Mouse (Mus musculus): ENCODE results near the gene C2. TPM values are rescaled to one million over a fixed set of nuclear protein-coding genes. Genes with fewer than 3 reads are reported as not detected.
"Not testable (repeated sequence)": the region's sequence is repeated elsewhere in the genome, so short reads cannot be mapped to it uniquely, and the experiment has no call there.

C2 gene
- polyA plus RNA-seq, 1 experiment = 10.8 TPM

DNA sequence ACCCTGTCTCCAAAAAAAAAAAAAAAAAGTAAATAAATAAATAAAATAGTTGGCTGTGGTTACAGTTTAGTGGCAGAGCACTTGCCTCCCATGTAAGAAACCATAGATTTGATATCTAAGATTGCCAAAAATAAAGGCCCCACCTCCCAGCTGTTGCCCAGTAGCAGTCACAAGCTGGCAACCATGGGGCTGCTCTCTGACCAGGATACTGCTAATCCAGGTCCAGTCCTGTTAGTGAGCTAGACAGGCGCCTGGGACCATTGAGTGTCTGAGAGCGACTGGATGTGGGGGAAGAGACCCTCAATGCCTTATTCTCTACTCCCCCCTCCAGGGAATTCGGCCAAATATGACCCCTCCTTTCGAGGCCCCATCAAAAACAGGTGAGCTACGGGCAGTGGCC, 18.3 kb upstream of the C2 start:
- Histone ChIP-seq H3K36me3 (ENCODE audit: control insufficient read depth, insufficient read depth, low read length, poor library complexity, severe bottlenecking) (peaks cover 11% of the 10 kb centered on the region; the same call in 1 of the 2 replicates), H3K9me3 (replicated peaks; ENCODE audit: control insufficient read depth, insufficient read depth, low read length, poor library complexity, severe bottlenecking) (no peaks in the 10 kb centered on the region), H3K27me3 (ENCODE audit: control insufficient read depth, insufficient read depth, low read length, poor library complexity, severe bottlenecking) (no peaks in the 10 kb centered on the region), H3K4me1 (ENCODE audit: control insufficient read depth, insufficient read depth, low read length) (peaks cover 2% of the 10 kb centered on the region), H3K9ac (ENCODE audit: low read depth, poor library complexity, severe bottlenecking) (no peak overlapping the region), H3K4me3 (ENCODE audit: low read depth, low read length) (no peak overlapping the region), H3K27ac (ENCODE audit: insufficient read depth, low read length) (no peak overlapping the region)
- TF ChIP-seq CTCF (IDR thresholded peaks at IDR 0.05; ENCODE audit: low read depth, low read length) (no peak), POLR2A (IDR thresholded peaks at IDR 0.05; ENCODE audit: insufficient read depth, low read length) (no peak), EP300 (IDR thresholded peaks at IDR 0.05; ENCODE audit: insufficient read depth, low read depth, low read length) (no peak)

DNA sequence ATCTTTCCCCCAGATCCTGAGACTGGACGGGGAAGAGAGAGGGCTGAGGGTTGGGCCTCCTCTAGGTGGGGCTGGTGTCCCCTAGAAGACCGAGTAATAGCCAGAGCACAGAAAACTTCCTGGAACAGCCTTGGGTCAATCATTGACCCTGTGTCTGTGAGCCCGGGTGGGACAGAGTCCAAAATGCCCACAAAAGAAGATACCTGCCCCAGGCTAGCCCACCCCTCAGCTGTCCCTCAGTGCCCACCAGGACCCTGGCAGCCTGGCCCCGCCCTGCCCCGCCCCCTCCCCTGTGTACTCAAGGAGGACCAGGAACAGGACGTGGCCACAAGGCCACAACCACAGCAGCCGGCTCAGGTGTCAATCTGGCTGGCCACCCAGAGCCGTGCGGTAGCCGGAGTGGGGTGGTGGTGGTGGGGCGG, 17.4 kb upstream of the C2 start:
- H3K9ac ChIP-seq (ENCODE audit: low read depth, poor library complexity, severe bottlenecking) = peak overlapping the region; percentile 22; the same call in 1 of the 2 replicates

DNA sequence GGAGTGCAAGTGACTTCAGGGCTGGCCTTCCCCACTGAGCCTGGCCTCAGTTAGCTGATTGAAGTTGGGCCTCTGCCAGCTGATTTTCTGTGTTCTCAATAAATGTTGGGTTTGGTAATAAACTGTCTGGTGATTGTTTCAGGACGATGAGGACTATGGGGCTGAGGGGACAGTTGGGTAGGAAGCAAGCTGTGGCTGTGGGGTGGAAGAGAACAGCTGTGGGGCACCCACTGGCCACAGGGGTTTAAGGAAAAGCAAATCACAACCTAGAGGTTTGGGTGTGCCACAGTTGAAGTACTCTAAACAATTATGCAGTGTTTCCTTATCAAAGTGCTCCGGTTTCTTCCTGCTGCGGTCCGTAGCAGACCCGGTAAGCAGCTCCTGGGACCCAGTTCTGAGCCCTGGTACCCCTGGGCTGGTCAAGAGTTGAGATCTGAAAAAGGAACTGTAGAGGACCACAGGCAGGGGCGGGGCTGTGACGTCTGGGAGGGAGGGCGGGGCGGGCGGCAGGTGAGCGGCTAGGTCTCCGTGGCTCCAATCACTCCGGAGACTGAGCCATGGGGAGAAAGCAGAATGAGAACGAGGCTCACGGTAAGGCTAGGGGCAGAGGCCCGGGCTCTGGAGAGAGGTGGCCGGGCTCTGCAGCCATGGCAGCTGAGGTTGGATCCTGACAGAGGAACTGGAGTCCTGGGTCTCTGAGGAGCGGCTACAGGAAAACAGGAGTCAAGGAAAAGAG, 16.0 kb upstream of the C2 start, which contains the start of gene Slc44a4:
Gene Slc44a4 (plus strand): TSS at position 537 of the 736 bp plus-strand sequence.
- H3K4me3 ChIP-seq (ENCODE audit: low read depth, low read length) = peak within 1 kb of the TSS; percentile 26
- TF ChIP-seq CTCF (IDR thresholded peaks at IDR 0.05; ENCODE audit: low read depth, low read length) = no peak
- TF ChIP-seq EP300 (IDR thresholded peaks at IDR 0.05; ENCODE audit: insufficient read depth, low read depth, low read length) = no peak
- TF ChIP-seq POLR2A (IDR thresholded peaks at IDR 0.05; ENCODE audit: insufficient read depth, low read length) = no peak
- H3K9ac ChIP-seq (ENCODE audit: low read depth, poor library complexity, severe bottlenecking) = peak within 1 kb of the TSS; percentile 22; the same call in 1 of the 2 replicates
- peaks cover 11% of the 10 kb centered on the region; the same call in 1 of the 2 replicates for H3K36me3 ChIP-seq (ENCODE audit: control insufficient read depth, insufficient read depth, low read length, poor library complexity, severe bottlenecking)
- peaks cover 2% of the 10 kb centered on the region for H3K4me1 ChIP-seq (ENCODE audit: control insufficient read depth, insufficient read depth, low read length)
- H3K9me3 ChIP-seq (replicated peaks; ENCODE audit: control insufficient read depth, insufficient read depth, low read length, poor library complexity, severe bottlenecking) = no peaks in the 10 kb centered on the region
- H3K27ac ChIP-seq (ENCODE audit: insufficient read depth, low read length) = no peak within 1 kb of the TSS
- H3K27me3 ChIP-seq (ENCODE audit: control insufficient read depth, insufficient read depth, low read length, poor library complexity, severe bottlenecking) = no peaks in the 10 kb centered on the region

More for the DNA sequence above, 17.4 kb upstream of the C2 start:
- Histone ChIP-seq H3K36me3 (ENCODE audit: control insufficient read depth, insufficient read depth, low read length, poor library complexity, severe bottlenecking) (peaks cover 11% of the 10 kb centered on the region; the same call in 1 of the 2 replicates), H3K27ac (ENCODE audit: insufficient read depth, low read length) (no peak overlapping the region), H3K4me1 (ENCODE audit: control insufficient read depth, insufficient read depth, low read length) (peaks cover 2% of the 10 kb centered on the region), H3K4me3 (ENCODE audit: low read depth, low read length) (0 out of 2 replicates have a peak overlapping the region, but pooled peaks have one; percentile 12), H3K9me3 (replicated peaks; ENCODE audit: control insufficient read depth, insufficient read depth, low read length, poor library complexity, severe bottlenecking) (no peaks in the 10 kb centered on the region), H3K27me3 (ENCODE audit: control insufficient read depth, insufficient read depth, low read length, poor library complexity, severe bottlenecking) (no peaks in the 10 kb centered on the region)
- TF ChIP-seq EP300 (IDR thresholded peaks at IDR 0.05; ENCODE audit: insufficient read depth, low read depth, low read length) (no peak), CTCF (IDR thresholded peaks at IDR 0.05; ENCODE audit: low read depth, low read length) (peak; percentile 42)

DNA sequence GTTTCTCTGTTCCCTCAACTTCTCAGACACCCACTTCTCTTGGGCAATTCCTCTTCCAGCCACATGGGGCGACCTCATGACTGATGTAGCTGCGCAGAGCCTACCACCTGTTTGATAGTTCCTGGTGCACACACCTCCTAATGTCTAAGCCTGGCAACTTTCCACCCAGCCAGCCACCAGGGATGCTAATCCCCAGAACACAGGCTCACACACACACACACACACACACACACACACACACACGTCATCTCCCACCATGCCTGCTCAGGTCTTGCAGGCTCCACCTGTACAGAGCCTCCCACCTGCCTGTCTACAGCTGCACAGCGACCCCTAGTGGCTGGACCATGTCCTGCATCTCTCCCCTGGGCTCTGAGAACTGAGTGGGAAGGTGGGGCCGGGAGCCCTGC, 13.9 kb upstream of the C2 start:
- H3K27me3 ChIP-seq (ENCODE audit: control insufficient read depth, insufficient read depth, low read length, poor library complexity, severe bottlenecking) = no peaks in the 10 kb centered on the region
- peaks cover 2% of the 10 kb centered on the region for H3K4me1 ChIP-seq (ENCODE audit: control insufficient read depth, insufficient read depth, low read length)
- no peaks in the 10 kb centered on the region for H3K9me3 ChIP-seq (replicated peaks; ENCODE audit: control insufficient read depth, insufficient read depth, low read length, poor library complexity, severe bottlenecking)
- peak overlapping the region; percentile 48 for H3K4me3 ChIP-seq (ENCODE audit: low read depth, low read length)
- no peak overlapping the region for H3K27ac ChIP-seq (ENCODE audit: insufficient read depth, low read length)
- H3K9ac ChIP-seq (ENCODE audit: low read depth, poor library complexity, severe bottlenecking) = no peak overlapping the region
- H3K36me3 ChIP-seq (ENCODE audit: control insufficient read depth, insufficient read depth, low read length, poor library complexity, severe bottlenecking) = peaks cover 19% of the 10 kb centered on the region
- no peak for TF ChIP-seq POLR2A (IDR thresholded peaks at IDR 0.05; ENCODE audit: insufficient read depth, low read length)
- peak; percentile 99 for TF ChIP-seq CTCF (IDR thresholded peaks at IDR 0.05; ENCODE audit: low read depth, low read length)

DNA sequence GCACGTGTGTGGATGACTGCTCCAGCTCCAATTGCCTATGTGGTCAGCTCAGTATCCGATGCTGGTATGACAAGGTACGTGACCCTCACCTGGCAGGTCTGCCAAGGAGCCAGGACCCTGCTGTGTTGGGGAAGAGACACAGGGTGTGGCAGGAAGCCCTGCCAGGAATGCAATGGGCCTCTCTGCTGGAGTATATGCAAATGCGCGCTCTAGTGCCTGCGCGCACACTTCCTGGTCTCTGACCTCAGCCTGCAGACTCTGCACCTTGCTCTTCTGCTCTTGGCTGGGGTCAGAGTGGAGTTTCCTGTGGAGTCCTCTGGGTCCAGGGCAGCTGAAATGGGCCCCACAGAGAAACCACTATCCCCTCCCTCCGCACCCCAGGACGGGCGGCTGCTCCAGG, 12.9 kb upstream of the C2 start:
- no peaks in the 10 kb centered on the region for H3K27me3 ChIP-seq (ENCODE audit: control insufficient read depth, insufficient read depth, low read length, poor library complexity, severe bottlenecking)
- peak overlapping the region; percentile 48 for H3K4me3 ChIP-seq (ENCODE audit: low read depth, low read length)
- peak overlapping the region; percentile 10 for H3K27ac ChIP-seq (ENCODE audit: insufficient read depth, low read length)
- no peak for TF ChIP-seq CTCF (IDR thresholded peaks at IDR 0.05; ENCODE audit: low read depth, low read length)
- peak; percentile 42 for TF ChIP-seq POLR2A (IDR thresholded peaks at IDR 0.05; ENCODE audit: insufficient read depth, low read length)
- TF ChIP-seq EP300 (IDR thresholded peaks at IDR 0.05; ENCODE audit: insufficient read depth, low read depth, low read length) = peak; percentile 95
- H3K9ac ChIP-seq (ENCODE audit: low read depth, poor library complexity, severe bottlenecking) = peak overlapping the region; percentile 23; the same call in 1 of the 2 replicates
- no peaks in the 10 kb centered on the region for H3K9me3 ChIP-seq (replicated peaks; ENCODE audit: control insufficient read depth, insufficient read depth, low read length, poor library complexity, severe bottlenecking)
- H3K4me1 ChIP-seq (ENCODE audit: control insufficient read depth, insufficient read depth, low read length) = peaks cover 2% of the 10 kb centered on the region
- H3K36me3 ChIP-seq (ENCODE audit: control insufficient read depth, insufficient read depth, low read length, poor library complexity, severe bottlenecking) = peaks cover 19% of the 10 kb centered on the region

DNA sequence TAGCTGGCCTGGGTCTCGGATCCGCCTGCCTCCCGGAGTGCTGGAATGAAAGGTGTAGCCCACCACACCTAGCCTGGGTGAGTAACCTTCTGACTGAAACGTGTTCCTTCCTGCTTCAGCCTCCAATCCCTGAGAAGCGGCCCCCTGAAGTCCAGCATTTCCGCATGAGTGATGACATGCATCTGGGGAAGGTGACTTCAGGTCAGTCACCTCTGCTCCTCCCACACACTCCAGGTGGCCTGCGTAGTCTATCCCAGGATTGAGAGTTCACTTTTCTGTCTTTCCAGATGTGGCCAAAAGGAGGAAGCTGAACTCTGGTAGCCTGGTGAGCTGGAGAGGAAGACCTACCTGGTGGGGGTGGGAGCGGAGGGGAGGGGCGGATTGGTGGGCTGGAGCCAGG, 4.8 kb upstream of the C2 start:
- TF ChIP-seq EP300 (IDR thresholded peaks at IDR 0.05; ENCODE audit: insufficient read depth, low read depth, low read length) (peak; percentile 71; the same call in 1 of the 2 replicates), CTCF (IDR thresholded peaks at IDR 0.05; ENCODE audit: low read depth, low read length) (no peak), POLR2A (IDR thresholded peaks at IDR 0.05; ENCODE audit: insufficient read depth, low read length) (no peak)
- peak overlapping the region; percentile 62 for H3K27ac ChIP-seq (ENCODE audit: insufficient read depth, low read length)

DNA sequence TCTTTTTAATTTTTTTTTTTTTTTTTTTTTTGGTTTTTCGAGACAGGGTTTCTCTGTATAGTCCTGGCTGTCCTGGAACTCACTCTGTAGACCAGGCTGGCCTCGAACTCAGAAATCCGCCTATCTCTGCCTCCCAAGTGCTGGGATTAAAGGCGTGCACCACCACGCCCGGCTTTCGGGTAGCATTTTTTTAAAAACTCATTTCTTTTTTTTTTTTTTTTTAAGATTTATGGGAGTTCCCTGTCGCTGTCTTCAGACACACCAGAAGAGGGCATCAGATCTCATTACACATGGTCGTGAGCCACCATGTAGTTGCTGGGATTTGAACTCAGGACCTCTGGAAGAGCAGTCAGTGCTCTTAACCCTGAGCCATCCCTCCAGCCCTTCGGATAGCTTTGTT, 3.9 kb upstream of the C2 start:
- not testable (repeated sequence) for H3K27me3 ChIP-seq (ENCODE audit: control insufficient read depth, insufficient read depth, low read length, poor library complexity, severe bottlenecking); H3K9ac ChIP-seq (ENCODE audit: low read depth, poor library complexity, severe bottlenecking); H3K36me3 ChIP-seq (ENCODE audit: control insufficient read depth, insufficient read depth, low read length, poor library complexity, severe bottlenecking); H3K4me1 ChIP-seq (ENCODE audit: control insufficient read depth, insufficient read depth, low read length); H3K4me3 ChIP-seq (ENCODE audit: low read depth, low read length); H3K9me3 ChIP-seq (replicated peaks; ENCODE audit: control insufficient read depth, insufficient read depth, low read length, poor library complexity, severe bottlenecking)
- H3K27ac ChIP-seq (ENCODE audit: insufficient read depth, low read length) = peak overlapping the region; percentile 62; the same call in 1 of the 2 replicates

More for the DNA sequence above, 4.8 kb upstream of the C2 start:
- H3K27me3 ChIP-seq (ENCODE audit: control insufficient read depth, insufficient read depth, low read length, poor library complexity, severe bottlenecking) = no peaks in the 10 kb centered on the region
- H3K9ac ChIP-seq (ENCODE audit: low read depth, poor library complexity, severe bottlenecking) = no peak overlapping the region
- no peaks in the 10 kb centered on the region for H3K4me1 ChIP-seq (ENCODE audit: control insufficient read depth, insufficient read depth, low read length)
- H3K9me3 ChIP-seq (replicated peaks; ENCODE audit: control insufficient read depth, insufficient read depth, low read length, poor library complexity, severe bottlenecking) = no peaks in the 10 kb centered on the region
- no peak overlapping the region for H3K4me3 ChIP-seq (ENCODE audit: low read depth, low read length)
- peaks cover 4% of the 10 kb centered on the region; the same call in 1 of the 2 replicates for H3K36me3 ChIP-seq (ENCODE audit: control insufficient read depth, insufficient read depth, low read length, poor library complexity, severe bottlenecking)

DNA sequence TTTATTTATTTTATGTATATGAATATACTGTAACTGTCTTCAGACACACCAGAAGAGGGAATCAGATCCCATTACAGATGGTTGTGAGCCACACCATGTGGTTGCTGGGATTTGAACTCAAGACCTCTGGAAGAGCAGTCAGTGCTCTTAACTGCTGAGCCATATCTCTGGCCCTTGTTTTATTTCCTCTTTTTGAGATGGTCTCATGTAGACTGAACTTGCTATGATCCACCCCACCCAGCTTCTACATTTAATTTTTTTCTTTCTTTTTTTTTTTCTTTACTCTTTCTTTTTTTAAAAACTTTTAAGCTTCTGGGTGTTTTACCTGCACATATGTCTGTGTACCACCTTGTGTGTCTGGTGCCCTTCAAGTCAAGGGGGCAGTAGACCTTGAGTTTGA, 2.8 kb upstream of the C2 start:
- H3K9ac ChIP-seq (ENCODE audit: low read depth, poor library complexity, severe bottlenecking); H3K4me3 ChIP-seq (ENCODE audit: low read depth, low read length); H3K36me3 ChIP-seq (ENCODE audit: control insufficient read depth, insufficient read depth, low read length, poor library complexity, severe bottlenecking); H3K27me3 ChIP-seq (ENCODE audit: control insufficient read depth, insufficient read depth, low read length, poor library complexity, severe bottlenecking); H3K27ac ChIP-seq (ENCODE audit: insufficient read depth, low read length); H3K4me1 ChIP-seq (ENCODE audit: control insufficient read depth, insufficient read depth, low read length); H3K9me3 ChIP-seq (replicated peaks; ENCODE audit: control insufficient read depth, insufficient read depth, low read length, poor library complexity, severe bottlenecking): not testable (repeated sequence)

Measured in ES-Bruce4 (cell line).